Mouse (Mus musculus) heart, adult 2 months (tissue): ENCODE measurements around the gene Mcts1. TPM values are rescaled to one million over a fixed set of nuclear protein-coding genes. Genes with fewer than 3 reads are reported as not detected.

Source experiments
- DNase-seq, 2 experiments: peaks; one replicate each; pipeline ENCODE4 v3.0.0; 2021
- H3K27ac ChIP-seq: fragments of 200-600 bp; 2 replicates; pipeline ENCODE4 v1.8.1; 2022
- H3K27me3 ChIP-seq: fragments of 200-500 bp; 2 replicates; pipeline ENCODE4 v1.6.1; 2012; ENCODE audit warnings: mild to moderate bottlenecking, low read length, inconsistent platforms, mixed read lengths; ENCODE audit not compliant: control insufficient read depth, insufficient read depth
- H3K36me3 ChIP-seq: fragments of 200-500 bp; 2 replicates; pipeline ENCODE4 v1.6.1; 2012; ENCODE audit warnings: low read length, inconsistent platforms; ENCODE audit not compliant: control insufficient read depth, insufficient read depth
- H3K4me1 ChIP-seq: fragments of 200-500 bp; 2 replicates; pipeline ENCODE4 v1.6.1; 2011; ENCODE audit warnings: low read length; ENCODE audit not compliant: control insufficient read depth, insufficient read depth
- H3K4me3 ChIP-seq: fragments of 200-600 bp; 2 replicates; pipeline ENCODE4 v1.8.1; 2022
- H3K79me2 ChIP-seq: fragments of 200-500 bp; replicated peaks from 2 replicates; pipeline ENCODE4 v1.6.1; 2012; ENCODE audit warnings: mild to moderate bottlenecking, inconsistent platforms, low read length, moderate library complexity, mixed read lengths; ENCODE audit not compliant: control insufficient read depth, insufficient read depth
- H3K9ac ChIP-seq: fragments of 200-500 bp; 2 replicates; pipeline ENCODE4 v1.6.1; 2012; ENCODE audit warnings: low read depth, mild to moderate bottlenecking, control low read depth, inconsistent platforms, low read length, mixed read lengths
- CTCF ChIP-seq: fragments of 200-600 bp; IDR thresholded peaks from 2 replicates; pipeline ENCODE4 v1.8.1; 2022; ENCODE audit warnings: antibody characterized with exemption, mild to moderate bottlenecking, moderate library complexity
- EP300 ChIP-seq: fragments of 200-500 bp; IDR thresholded peaks from 2 replicates; pipeline ENCODE4 v1.6.1; 2011; ENCODE audit warnings: low read depth, low read length, control low read depth; ENCODE audit not compliant: insufficient read depth
- POLR2A ChIP-seq: fragments of 200-500 bp; IDR thresholded peaks from 2 replicates; pipeline ENCODE4 v1.6.1; 2011; ENCODE audit warnings: mild to moderate bottlenecking, low read depth, low read length, control low read depth; ENCODE audit not compliant: insufficient read depth
- WGBS: fragments of 180-500 bp; shearing (Covaris S2); methylation state at CpG from one replicate; pipeline ENCODE4 v1.1.7; 2018; 5-methylcytosine and 5-hydroxymethylcytosine counted together
- intact Hi-C: fragments of 180-260 bp; cut with DNase I; formaldehyde crosslinking; loops from one replicate; pipeline ENCODE4 v1.15.1; 2025
- polyA plus RNA-seq: library from polyadenylated mRNA; depleted of rRNA; stranded (reverse); fragments of >200 nt; gene quantifications from 2 replicates; pipeline ENCODE4 v1.2.3, GENCODE M21; 2012
- total RNA-seq, 2 experiments: library from RNA; stranded (reverse); gene quantifications; 2 replicates each; pipeline ENCODE4 v1.2.3; 2021

The Mcts1 gene
- total and polyA plus RNA-seq, 3 experiments, result 11.9 to 34.7 (median 32.5) TPM

GRCm38 (mm10) chrX:38566521-38567205 is 33.7 kb upstream of the Mcts1 start:
- Histone ChIP-seq H3K79me2 (no peaks in the 10 kb centered on the region), H3K36me3 (no peaks in the 10 kb centered on the region; the same call in 1 of the 2 replicates), H3K4me1 (no peaks in the 10 kb centered on the region), H3K4me3 (no peak overlapping the region), H3K27ac (no peak overlapping the region), H3K9ac (no peak overlapping the region), H3K27me3 (no peaks in the 10 kb centered on the region)
- TF ChIP-seq CTCF (no peak), EP300 (no peak), POLR2A (no peak)
- intact Hi-C loops, result no loop called here
- no peak for DNase-seq
- WGBS, result 74% methylated on average over 6 of the region's 6 CpGs

GRCm38 (mm10) chrX:38576078-38576477 is 24.3 kb upstream of the Mcts1 start, which contains the start of gene Cul4b:
Cul4b (minus strand) TSS chrX:38576196.
- H3K27me3 ChIP-seq, result no peaks in the 10 kb centered on the region
- no peaks in the 10 kb centered on the region for H3K79me2 ChIP-seq
- peak; percentile 28 to 37 for DNase-seq
- no peaks in the 10 kb centered on the region for H3K4me1 ChIP-seq
- H3K9ac ChIP-seq, result no peak within 1 kb of the TSS
- H3K36me3 ChIP-seq, result no peaks in the 10 kb centered on the region
- no peak within 1 kb of the TSS for H3K27ac ChIP-seq
- TF ChIP-seq EP300, result no peak
- TF ChIP-seq CTCF, result no peak
- TF ChIP-seq POLR2A, result peak; percentile 67
- no peak within 1 kb of the TSS for H3K4me3 ChIP-seq
- intact Hi-C loops, result no loop called here
- 63% methylated on average over 15 of the region's 15 CpGs for WGBS

GRCm38 (mm10) chrX:38581140-38581539 is 19.2 kb upstream of the Mcts1 start:
- Histone ChIP-seq H3K27ac (no peak overlapping the region), H3K27me3 (no peaks in the 10 kb centered on the region), H3K4me3 (no peak overlapping the region), H3K4me1 (no peaks in the 10 kb centered on the region), H3K9ac (no peak overlapping the region), H3K79me2 (no peaks in the 10 kb centered on the region), H3K36me3 (no peaks in the 10 kb centered on the region)
- intact Hi-C loops, result no loop called here
- TF ChIP-seq EP300 (no peak), POLR2A (no peak), CTCF (no peak)
- WGBS, result 93% methylated on average over 1 of the region's 1 CpGs
- DNase-seq, result no peak

- H3K4me1 ChIP-seq, result no peaks in the 10 kb centered on the region
- H3K79me2 ChIP-seq, result no peaks in the 10 kb centered on the region
- H3K27me3 ChIP-seq, result no peaks in the 10 kb centered on the region
- TF ChIP-seq CTCF (no peak), POLR2A (no peak), EP300 (no peak)
- intact Hi-C loops, result no loop called here
- no peak overlapping the region for H3K9ac ChIP-seq
- H3K27ac ChIP-seq, result no peak overlapping the region
- no peak overlapping the region for H3K4me3 ChIP-seq
- no peak for DNase-seq
- no peaks in the 10 kb centered on the region for H3K36me3 ChIP-seq
Observed at GRCm38 (mm10) chrX:38583261-38583660, 17.1 kb upstream of the Mcts1 start.

- no peaks in the 10 kb centered on the region for H3K36me3 ChIP-seq
- TF ChIP-seq EP300, result no peak
- no peak for TF ChIP-seq CTCF
- no peak for TF ChIP-seq POLR2A
- no peaks in the 10 kb centered on the region; the same call in 1 of the 2 replicates for H3K4me1 ChIP-seq
- H3K9ac ChIP-seq, result no peak overlapping the region
- DNase-seq, result no peak
- no peaks in the 10 kb centered on the region for H3K27me3 ChIP-seq
- 45% methylated on average over 4 of the region's 4 CpGs for WGBS
- intact Hi-C loops, result no loop called here
- H3K27ac ChIP-seq, result no peak overlapping the region
- no peaks in the 10 kb centered on the region for H3K79me2 ChIP-seq
- H3K4me3 ChIP-seq, result no peak overlapping the region
Observed at GRCm38 (mm10) chrX:38589827-38590226, 10.6 kb upstream of the Mcts1 start.

GRCm38 (mm10) chrX:38591749-38592148 is 8.6 kb upstream of the Mcts1 start:
- WGBS, result 79% methylated on average over 3 of the region's 3 CpGs
- no peaks in the 10 kb centered on the region; the same call in 1 of the 2 replicates for H3K4me1 ChIP-seq
- H3K27ac ChIP-seq, result no peak overlapping the region
- H3K4me3 ChIP-seq, result no peak overlapping the region
- intact Hi-C loops, result no loop called here
- DNase-seq, result no peak
- H3K79me2 ChIP-seq, result no peaks in the 10 kb centered on the region
- H3K27me3 ChIP-seq, result no peaks in the 10 kb centered on the region
- no peaks in the 10 kb centered on the region for H3K36me3 ChIP-seq
- H3K9ac ChIP-seq, result no peak overlapping the region
- no peak for TF ChIP-seq CTCF
- TF ChIP-seq EP300, result no peak
- TF ChIP-seq POLR2A, result no peak
